Mouse (Mus musculus): ENCODE data around the gene Rps8.
"Not testable (repeated sequence)": the region's sequence is repeated elsewhere in the genome, so short reads cannot be mapped to it uniquely, and the experiment has no call there.

Gene Rps8

GRCm38 (mm10) chr4:117155792-117156355 lies at the start of gene Rps8:
TSS of gene Rps8 (minus strand) at chr4:117156243.
- peak; percentile 85 for DNase-seq

- no peak for DNase-seq
Measured at GRCm38 (mm10) chr4:117202992-117203354, 46.9 kb upstream of the Rps8 start.

- DNase-seq: peak; percentile 47
Measured at GRCm38 (mm10) chr4:117202046-117202991, 46.3 kb upstream of the Rps8 start.

- DNase-seq: no peak
Measured at GRCm38 (mm10) chr4:117191804-117192203, 35.8 kb upstream of the Rps8 start.

- DNase-seq: no peak
Measured at GRCm38 (mm10) chr4:117190660-117191059, 34.6 kb upstream of the Rps8 start.

- peak; percentile 23 for DNase-seq
Measured at GRCm38 (mm10) chr4:117189856-117190543, 34.0 kb upstream of the Rps8 start.

GRCm38 (mm10) chr4:117189382-117189855 lies 33.4 kb upstream of the Rps8 start:
- peak; percentile 92 for DNase-seq

GRCm38 (mm10) chr4:117188969-117189368 lies 32.9 kb upstream of the Rps8 start:
- no peak for DNase-seq

GRCm38 (mm10) chr4:117182759-117183096 lies 26.7 kb upstream of the Rps8 start:
- not testable (repeated sequence) for DNase-seq

GRCm38 (mm10) chr4:117181863-117182758 lies 26.1 kb upstream of the Rps8 start, which contains the start of gene Kif2c:
TSS of gene Kif2c (minus strand) at chr4:117182639.
- peak; percentile 92 for DNase-seq

GRCm38 (mm10) chr4:117169936-117170335 lies 13.9 kb upstream of the Rps8 start:
- no peak for DNase-seq

- no peak for DNase-seq
Measured at GRCm38 (mm10) chr4:117161183-117161582, 5.1 kb upstream of the Rps8 start.

- DNase-seq: no peak
Measured at GRCm38 (mm10) chr4:117159666-117160065, 3.6 kb upstream of the Rps8 start.

- DNase-seq: no peak
Measured at GRCm38 (mm10) chr4:117156372-117156771, 329 bp upstream of the Rps8 start.

GRCm38 (mm10) chr4:117155020-117155791 lies 837 bp downstream of the Rps8 start:
- no peak for DNase-seq

GRCm38 (mm10) chr4:117152714-117153113 lies 3.3 kb downstream of the Rps8 start:
- no peak for DNase-seq

- no peak for DNase-seq
Measured at GRCm38 (mm10) chr4:117151416-117151815, 4.6 kb downstream of the Rps8 start.

GRCm38 (mm10) chr4:117150212-117150733 lies 5.8 kb downstream of the Rps8 start:
- no peak for DNase-seq

GRCm38 (mm10) chr4:117149291-117150211 lies 6.5 kb downstream of the Rps8 start:
- no peak for DNase-seq

- DNase-seq: no peak
Measured at GRCm38 (mm10) chr4:117148815-117149214, 7.2 kb downstream of the Rps8 start.
